Mouse (Mus musculus): ENCODE measurements around the gene Agap1.

GRCm38 (mm10) chr1:89943202-89943601, 488.6 kb downstream of the Agap1 start:
- TF ChIP-seq CTCF (IDR thresholded peaks at IDR 0.05; ENCODE audit: extremely low read depth, insufficient read depth, low read length) (peak; percentile 77), POLR2A (IDR thresholded peaks at IDR 0.05; ENCODE audit: extremely low read depth, insufficient read depth, low read length) (no peak)

Measured in cortical plate, adult 2 months (tissue).